Mouse (Mus musculus): ENCODE results near the gene Nemf.

GRCm38 (mm10) chr12:69377188-69377587 lies 20.2 kb upstream of the Nemf start:
- no peak for TF ChIP-seq POLR2A (IDR thresholded peaks at IDR 0.05; ENCODE audit: borderline replicate concordance, low read depth, low read length)
- TF ChIP-seq CTCF (IDR thresholded peaks at IDR 0.05; ENCODE audit: low read depth, low read length), result no peak
